Mouse (Mus musculus) heart, adult 9 months (tissue): ENCODE data around the gene Rxra.

Source experiments
- DNase-seq, 2 experiments: peaks; one replicate each; pipeline ENCODE4 v3.0.0; 2022; ENCODE audit warnings: low spot score in 2 of 2

Gene Rxra

DNA sequence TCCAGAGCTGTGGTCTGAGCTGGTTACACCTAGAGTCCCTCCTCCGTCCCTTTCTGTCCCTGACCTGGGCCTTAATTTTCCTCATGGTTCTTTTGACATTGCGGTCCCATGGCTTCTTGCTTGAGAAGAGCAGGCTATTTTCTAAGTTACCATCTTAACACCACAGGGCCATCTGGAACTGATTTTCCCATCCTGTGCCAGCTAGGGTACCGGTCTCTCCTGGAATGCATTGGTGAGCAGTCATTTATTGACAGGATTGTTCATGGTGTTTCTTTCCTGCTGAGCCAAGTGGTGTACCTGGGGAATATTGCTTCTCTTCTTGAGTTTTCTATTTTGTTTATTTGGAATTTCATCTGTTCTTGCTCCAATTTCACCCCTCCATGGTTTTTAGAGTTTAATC is 131.4 kb downstream of the Rxra start:
- no peak for DNase-seq

DNA sequence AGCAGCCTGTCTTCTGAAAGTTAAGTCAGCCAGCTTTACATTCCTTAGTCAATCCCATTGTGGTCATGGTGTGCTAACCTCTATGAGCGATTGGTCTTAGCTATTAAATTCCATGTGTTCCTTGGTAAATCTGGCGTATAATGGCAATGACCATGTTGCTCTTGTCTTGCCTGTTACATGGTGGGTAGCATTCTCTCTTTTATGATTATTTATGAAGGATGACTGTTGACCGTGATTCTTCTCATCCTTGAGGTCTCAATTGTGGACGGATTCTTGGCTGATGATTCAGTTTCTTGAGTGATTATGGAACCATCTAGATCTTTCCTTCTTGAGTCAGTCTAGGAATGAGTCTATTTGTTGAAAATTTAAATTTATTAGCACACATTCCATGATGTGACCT is 133.7 kb downstream of the Rxra start:
- DNase-seq, result no peak
